Mouse (Mus musculus) ES-Bruce4 (cell line): Measurements from ENCODE around the gene Rasgrf2. TPM values are rescaled to one million over a fixed set of nuclear protein-coding genes. Genes with fewer than 3 reads are reported as not detected.

Source experiments
- H3K27ac ChIP-seq: 2 replicates; pipeline ENCODE4 v1.5.1; 2012; ENCODE audit warnings: low read length, inconsistent platforms; ENCODE audit not compliant: insufficient read depth
- H3K27me3 ChIP-seq: 2 replicates; pipeline ENCODE4 v1.6.1; 2012; ENCODE audit warnings: mild to moderate bottlenecking, low read length, inconsistent platforms; ENCODE audit not compliant: control insufficient read depth, poor library complexity, insufficient read depth, severe bottlenecking
- H3K36me3 ChIP-seq: 2 replicates; pipeline ENCODE4 v1.6.1; 2012; ENCODE audit warnings: inconsistent platforms, mild to moderate bottlenecking, low read length, moderate library complexity; ENCODE audit not compliant: control insufficient read depth, poor library complexity, insufficient read depth, severe bottlenecking
- H3K4me1 ChIP-seq: one replicate; pipeline ENCODE4 v1.8.1; 2011; ENCODE audit warnings: low read length; ENCODE audit not compliant: control insufficient read depth, insufficient read depth
- H3K4me3 ChIP-seq: 2 replicates; pipeline ENCODE4 v1.5.1; 2011; ENCODE audit warnings: low read depth, mild to moderate bottlenecking, low read length
- H3K9ac ChIP-seq: 2 replicates; pipeline ENCODE4 v1.6.1; 2012; ENCODE audit warnings: low read depth, mild to moderate bottlenecking, inconsistent platforms; ENCODE audit not compliant: poor library complexity, severe bottlenecking
- H3K9me3 ChIP-seq: replicated peaks from 2 replicates; pipeline ENCODE4 v1.6.1; 2012; ENCODE audit warnings: mild to moderate bottlenecking, low read length, inconsistent platforms; ENCODE audit not compliant: control insufficient read depth, poor library complexity, insufficient read depth, severe bottlenecking
- CTCF ChIP-seq: IDR thresholded peaks from one replicate; pipeline ENCODE4 v1.8.1; 2011; ENCODE audit warnings: low read depth, low read length
- EP300 ChIP-seq: IDR thresholded peaks from 2 replicates; pipeline ENCODE4 v1.6.1; 2011; ENCODE audit warnings: low read depth, low read length; ENCODE audit not compliant: insufficient read depth
- POLR2A ChIP-seq: IDR thresholded peaks from one replicate; pipeline ENCODE4 v1.8.1; 2011; ENCODE audit warnings: low read length; ENCODE audit not compliant: insufficient read depth
- polyA plus RNA-seq: library from polyadenylated mRNA; stranded (reverse); fragments of >200 nt; gene quantifications from 2 replicates; pipeline ENCODE4 v1.2.4, GENCODE M21; 2011; ENCODE audit warnings: low read depth; ENCODE audit not compliant: missing spikeins, insufficient read depth, insufficient read length

The Rasgrf2 gene
- polyA plus RNA-seq, 1 experiment = not detected

- no peak overlapping the region for H3K9ac ChIP-seq
- H3K4me1 ChIP-seq = no peaks in the 10 kb centered on the region
- H3K9me3 ChIP-seq = no peaks in the 10 kb centered on the region
- no peaks in the 10 kb centered on the region for H3K36me3 ChIP-seq
- no peaks in the 10 kb centered on the region for H3K27me3 ChIP-seq
- H3K27ac ChIP-seq = no peak overlapping the region
- TF ChIP-seq EP300 = no peak
- no peak for TF ChIP-seq CTCF
- no peak for TF ChIP-seq POLR2A
- H3K4me3 ChIP-seq = no peak overlapping the region
These were observed 199.3 kb downstream of the Rasgrf2 start for GRCm38 (mm10) chr13:91932122-91932521.

DNA sequence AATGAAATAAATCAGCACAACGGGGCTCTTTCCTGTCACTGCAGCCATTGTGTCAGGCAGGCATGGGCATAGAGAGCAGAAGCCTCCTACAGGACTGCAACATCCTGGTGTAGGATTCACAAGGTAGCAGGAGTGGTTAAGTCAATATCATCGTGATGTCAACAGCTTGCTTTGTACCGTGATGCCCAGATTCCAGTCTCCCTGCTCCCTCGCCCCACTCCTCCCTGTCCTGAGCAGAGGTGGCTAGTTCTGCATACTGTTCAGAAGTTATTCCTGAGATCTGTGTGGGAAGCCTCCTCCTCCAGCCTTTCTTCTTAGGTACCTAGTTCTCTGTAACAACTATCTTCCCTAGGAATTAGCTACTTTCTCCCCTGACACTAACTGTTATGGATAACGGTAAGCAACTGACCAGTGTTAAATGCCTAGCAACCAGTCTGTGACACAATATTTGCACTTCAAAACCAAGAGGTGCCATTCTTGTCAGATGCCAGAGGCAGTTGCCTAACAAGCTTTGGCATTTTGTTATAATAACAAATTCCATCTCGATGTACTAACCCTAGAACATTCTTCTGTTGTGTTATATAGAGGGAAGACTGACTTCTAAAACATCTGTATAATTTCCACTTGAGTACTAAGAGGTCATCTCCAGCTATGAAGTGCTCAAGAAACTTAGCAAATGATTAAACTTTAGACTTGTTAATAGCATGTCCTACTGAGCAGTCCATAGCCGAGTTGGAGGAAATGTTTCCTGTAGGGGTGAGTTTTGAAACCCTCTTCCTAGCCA is 201.3 kb downstream of the Rasgrf2 start:
- no peak for TF ChIP-seq POLR2A
- no peak for TF ChIP-seq EP300
- no peak for TF ChIP-seq CTCF
- Histone ChIP-seq H3K9me3 (no peaks in the 10 kb centered on the region), H3K27ac (no peak overlapping the region), H3K27me3 (no peaks in the 10 kb centered on the region), H3K36me3 (no peaks in the 10 kb centered on the region), H3K4me3 (no peak overlapping the region), H3K9ac (no peak overlapping the region), H3K4me1 (no peaks in the 10 kb centered on the region)

GRCm38 (mm10) chr13:91928605-91929389 is 202.7 kb downstream of the Rasgrf2 start:
- Histone ChIP-seq H3K4me1 (no peaks in the 10 kb centered on the region), H3K36me3 (no peaks in the 10 kb centered on the region), H3K27ac (no peak overlapping the region), H3K9me3 (no peaks in the 10 kb centered on the region), H3K27me3 (no peaks in the 10 kb centered on the region), H3K9ac (no peak overlapping the region), H3K4me3 (no peak overlapping the region)
- no peak for TF ChIP-seq EP300
- TF ChIP-seq POLR2A = no peak
- TF ChIP-seq CTCF = no peak

DNA sequence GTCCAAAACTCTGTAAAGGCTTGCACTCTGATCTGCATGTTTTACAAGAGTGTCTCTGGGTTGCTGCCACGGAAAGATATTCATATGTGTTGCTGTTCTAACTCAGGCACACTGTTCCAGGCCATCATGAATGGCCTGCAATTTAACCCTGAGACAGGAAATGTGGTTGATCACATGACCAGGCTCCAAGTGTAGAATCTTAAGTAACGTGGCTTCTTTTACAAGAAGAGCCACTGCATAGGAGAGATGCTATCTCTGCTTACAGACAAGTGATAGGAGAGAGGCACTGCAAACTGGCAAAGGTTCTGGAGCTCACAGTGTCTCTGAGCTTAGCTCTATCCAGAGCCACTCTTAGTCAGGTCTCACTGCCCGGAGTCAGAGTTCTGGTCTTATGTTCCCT is 210.4 kb downstream of the Rasgrf2 start:
- Histone ChIP-seq H3K4me3 (no peak overlapping the region), H3K36me3 (no peaks in the 10 kb centered on the region), H3K27me3 (no peaks in the 10 kb centered on the region), H3K4me1 (no peaks in the 10 kb centered on the region), H3K9me3 (no peaks in the 10 kb centered on the region), H3K9ac (no peak overlapping the region), H3K27ac (no peak overlapping the region)
- TF ChIP-seq CTCF (no peak), POLR2A (no peak), EP300 (no peak)

GRCm38 (mm10) chr13:91918764-91919163 is 212.7 kb downstream of the Rasgrf2 start:
- H3K9ac ChIP-seq = no peak overlapping the region
- H3K27me3 ChIP-seq = no peaks in the 10 kb centered on the region
- H3K4me1 ChIP-seq = no peaks in the 10 kb centered on the region
- TF ChIP-seq CTCF = no peak
- no peak for TF ChIP-seq POLR2A
- TF ChIP-seq EP300 = no peak
- H3K9me3 ChIP-seq = no peaks in the 10 kb centered on the region
- H3K4me3 ChIP-seq = no peak overlapping the region
- H3K27ac ChIP-seq = no peak overlapping the region
- H3K36me3 ChIP-seq = no peaks in the 10 kb centered on the region

DNA sequence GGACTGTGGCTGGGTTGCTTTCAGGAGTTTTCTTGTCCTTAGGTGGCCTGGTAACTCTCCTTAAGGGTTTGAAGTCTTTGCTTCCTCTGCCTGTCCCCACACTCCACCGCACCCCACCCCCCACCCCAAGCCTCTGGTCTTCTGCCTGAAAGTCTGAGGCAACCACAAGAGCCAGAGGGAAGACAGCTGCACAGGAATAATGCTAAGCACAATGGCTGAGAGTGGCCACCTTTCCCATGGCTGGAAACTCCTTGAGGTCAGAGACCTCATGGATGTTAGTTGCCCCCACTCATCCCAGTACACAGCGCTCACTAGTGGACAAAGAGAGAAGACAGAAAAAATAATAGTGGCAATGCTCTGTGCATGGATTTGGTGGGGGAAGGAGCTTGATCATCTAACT is 213.6 kb downstream of the Rasgrf2 start:
- Histone ChIP-seq H3K27ac (no peak overlapping the region), H3K4me1 (no peaks in the 10 kb centered on the region), H3K36me3 (no peaks in the 10 kb centered on the region), H3K4me3 (no peak overlapping the region), H3K9me3 (no peaks in the 10 kb centered on the region), H3K9ac (no peak overlapping the region), H3K27me3 (no peaks in the 10 kb centered on the region)
- no peak for TF ChIP-seq POLR2A
- no peak for TF ChIP-seq EP300
- TF ChIP-seq CTCF = no peak
